Mouse (Mus musculus) limb, embryonic 14.5 days (tissue): ENCODE results near the gene Lst1. TPM values are rescaled to one million over a fixed set of nuclear protein-coding genes. Genes with fewer than 3 reads are reported as not detected.

Experiments used
- ATAC-seq: fragments of 200-750 bp; cut with Nextera tagmentation; 2 replicates; pipeline ENCODE4 v1.8.0; 2017; ENCODE audit warnings: low read depth, moderate number of reproducible peaks, moderate TSS enrichment; ENCODE audit not compliant: low FRiP score
- DNase-seq: peaks from one replicate; pipeline ENCODE4 v3.0.0-alpha.2; 2015; ENCODE audit warnings: low spot score
- H3K27ac ChIP-seq: fragments of 300-500 bp; sonication (generic); replicated peaks from 2 replicates; pipeline ENCODE4 v1.5.1; 2014; ENCODE audit warnings: low read depth, mild to moderate bottlenecking, low read length, moderate library complexity, mixed read lengths
- H3K27me3 ChIP-seq: fragments of 300-500 bp; sonication (generic); 2 replicates; pipeline ENCODE4 v1.6.1; 2014; ENCODE audit warnings: low read length, mixed read lengths; ENCODE audit not compliant: control insufficient read depth, insufficient read depth
- H3K36me3 ChIP-seq: fragments of 300-500 bp; sonication (generic); 2 replicates; pipeline ENCODE4 v1.6.1; 2014; ENCODE audit warnings: mild to moderate bottlenecking, low read length, moderate library complexity, mixed read lengths; ENCODE audit not compliant: control insufficient read depth, insufficient read depth
- H3K4me1 ChIP-seq: fragments of 300-500 bp; sonication (generic); 2 replicates; pipeline ENCODE4 v1.6.1; 2014; ENCODE audit warnings: antibody characterized with exemption, low read length, mixed read lengths; ENCODE audit not compliant: control insufficient read depth, insufficient read depth
- H3K4me2 ChIP-seq: fragments of 300-500 bp; sonication (generic); replicated peaks from 2 replicates; pipeline ENCODE4 v1.6.1; 2014; ENCODE audit warnings: low read depth, mild to moderate bottlenecking, low read length, moderate library complexity; ENCODE audit not compliant: severe bottlenecking
- H3K4me3 ChIP-seq: fragments of 300-500 bp; sonication (generic); replicated peaks from 2 replicates; pipeline ENCODE4 v1.5.1; 2014; ENCODE audit warnings: low read length
- H3K9ac ChIP-seq: fragments of 300-500 bp; sonication (generic); 2 replicates; pipeline ENCODE4 v1.6.1; 2014; ENCODE audit warnings: mild to moderate bottlenecking, low read depth, low read length, moderate library complexity; ENCODE audit not compliant: severe bottlenecking
- H3K9me3 ChIP-seq: fragments of 300-500 bp; sonication (generic); 2 replicates; pipeline ENCODE4 v1.6.1; 2016; ENCODE audit warnings: low read length; ENCODE audit not compliant: control insufficient read depth
- POLR2A ChIP-seq: fragments of 200-500 bp; IDR thresholded peaks from 2 replicates; pipeline ENCODE4 v1.8.0; 2012; ENCODE audit warnings: inconsistent platforms, mild to moderate bottlenecking, moderate library complexity, borderline replicate concordance; ENCODE audit not compliant: insufficient read depth, insufficient read length; ENCODE audit errors: extremely low read depth
- WGBS: fragments of 180-500 bp; shearing (Covaris S2); extraction: QIAGEN DNeasy Blood & Tissue Kit; methylation state at CpG from one replicate; pipeline ENCODE4 v1.1.7; 2014; 5-methylcytosine and 5-hydroxymethylcytosine counted together
- polyA plus RNA-seq, 2 experiments: library from polyadenylated mRNA; depleted of rRNA in 1 of 2; stranded (reverse) in 1 of 2; unstranded in 1 of 2; fragments of >200 nt; fragmentation: Nextera tagmentation in 1 of 2; extraction: Ambion mirVana in 1 of 2; gene quantifications; 2 replicates each; pipeline versions ENCODE4 v1.2.1 to v1.2.3; 2012 to 2014

Gene Lst1
- polyA plus RNA-seq (2012; rRNA removed) (21.8 and 24.4 TPM in 2 replicates), polyA plus RNA-seq (2014; fragmentation: Nextera tagmentation; extraction: Ambion mirVana) (23.2 and 29.2 TPM in 2 replicates)

DNA sequence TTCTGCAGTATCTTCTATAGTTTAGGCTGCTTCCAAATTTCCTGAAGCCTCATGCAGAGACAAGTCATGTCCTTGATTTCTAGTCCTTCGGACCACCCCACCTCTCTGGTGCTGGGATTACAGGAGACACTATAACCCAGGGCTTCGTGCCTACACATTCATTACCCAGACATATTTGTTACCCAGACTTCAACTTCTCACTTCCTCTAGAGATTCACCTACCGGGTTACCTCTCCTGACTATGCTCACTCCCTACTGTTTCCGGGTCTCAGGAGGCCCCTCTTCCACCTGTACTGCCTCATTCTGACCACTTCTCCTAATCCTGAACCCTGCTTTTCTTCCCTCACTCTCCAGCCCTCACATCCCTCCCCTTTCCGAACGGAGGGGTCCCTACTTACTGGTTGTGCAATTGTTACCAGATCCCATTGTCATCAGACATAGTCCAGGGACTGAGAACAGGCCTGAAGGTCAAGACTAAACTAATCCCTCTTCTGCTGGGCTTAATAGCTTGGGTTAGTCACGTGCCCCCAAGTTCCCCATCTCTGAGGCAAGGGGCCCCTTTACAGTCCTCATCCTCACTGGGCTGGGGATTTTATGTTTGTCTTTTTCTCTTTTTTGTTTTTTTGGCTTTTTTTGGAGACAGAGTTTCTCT, at the start of gene Lst1:
Gene Lst1, minus strand, starts transcription at position 481 of the 652 bp plus-strand sequence.
- H3K4me3 ChIP-seq = no peak within 1 kb of the TSS
- WGBS = 68% methylated on average over 7 of the region's 7 CpGs
- H3K4me2 ChIP-seq = no peak within 1 kb of the TSS
- peaks cover 8% of the 10 kb centered on the region for H3K4me1 ChIP-seq
- ATAC-seq = no peak
- no peak for DNase-seq
- no peaks in the 10 kb centered on the region for H3K27me3 ChIP-seq
- no peaks in the 10 kb centered on the region for H3K36me3 ChIP-seq
- no peak for TF ChIP-seq POLR2A
- no peak within 1 kb of the TSS for H3K9ac ChIP-seq
- 0 out of 2 replicates have a peak within 1 kb of the TSS, but pooled peaks have one; percentile 26 for H3K27ac ChIP-seq
- H3K9me3 ChIP-seq = no peaks in the 10 kb centered on the region

DNA sequence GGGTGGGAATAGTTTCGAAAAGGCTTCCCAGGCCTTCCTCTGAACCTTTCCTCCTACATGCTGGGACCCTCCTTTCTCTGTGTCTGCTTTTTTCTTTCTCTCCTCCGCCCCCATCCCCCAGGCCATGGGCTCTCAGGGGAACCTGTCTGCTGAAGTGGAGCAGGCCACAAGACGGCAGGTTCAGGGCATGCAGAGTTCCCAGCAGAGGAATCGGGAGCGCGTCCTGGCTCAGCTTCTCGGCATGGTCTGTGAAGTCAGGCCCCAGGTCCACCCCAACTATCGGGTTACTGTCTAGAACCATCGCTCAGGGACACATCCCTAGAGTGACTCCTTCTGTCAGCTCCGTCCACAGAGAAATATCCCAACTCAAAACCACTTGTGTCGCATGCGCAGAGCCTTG, 49.3 kb upstream of the Lst1 start:
- Histone ChIP-seq H3K27ac (no peak overlapping the region), H3K36me3 (peaks cover 6% of the 10 kb centered on the region; the same call in 1 of the 2 replicates), H3K4me2 (no peak overlapping the region), H3K9ac (no peak overlapping the region), H3K4me3 (no peak overlapping the region), H3K9me3 (no peaks in the 10 kb centered on the region), H3K4me1 (peaks cover 27% of the 10 kb centered on the region), H3K27me3 (no peaks in the 10 kb centered on the region)
- 83% methylated on average over 12 of the region's 12 CpGs for WGBS
- no peak for TF ChIP-seq POLR2A
- DNase-seq (no peak), ATAC-seq (no peak)

DNA sequence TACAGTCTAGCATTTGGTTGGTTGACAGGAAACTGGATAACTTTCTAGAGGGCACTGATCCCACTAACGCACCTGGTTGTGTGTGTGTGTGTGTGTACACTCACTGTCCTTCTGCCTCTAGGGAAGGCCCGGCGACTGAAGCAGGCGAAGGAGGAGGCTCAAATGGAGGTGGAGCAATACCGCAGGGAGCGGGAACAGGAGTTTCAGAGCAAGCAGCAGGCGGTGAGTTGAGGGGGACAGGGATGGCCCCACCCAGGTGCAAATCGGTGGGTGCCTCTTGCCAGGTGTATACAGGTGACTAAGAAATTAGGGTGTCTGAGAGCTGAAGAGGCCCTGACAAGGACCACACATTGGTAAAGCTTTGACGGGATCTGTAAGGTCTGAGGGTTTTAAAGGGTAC, 48.8 kb upstream of the Lst1 start:
- ATAC-seq = no peak
- TF ChIP-seq POLR2A = no peak
- no peak overlapping the region for H3K27ac ChIP-seq
- 76% methylated on average over 9 of the region's 9 CpGs for WGBS
- no peak overlapping the region for H3K9ac ChIP-seq
- H3K4me2 ChIP-seq = peak overlapping the region; percentile 91; the same call in 1 of the 2 replicates
- H3K4me3 ChIP-seq = no peak overlapping the region
- DNase-seq = no peak
- H3K27me3 ChIP-seq = no peaks in the 10 kb centered on the region
- H3K36me3 ChIP-seq = peaks cover 11% of the 10 kb centered on the region; the same call in 1 of the 2 replicates
- H3K9me3 ChIP-seq = no peaks in the 10 kb centered on the region
- H3K4me1 ChIP-seq = peaks cover 27% of the 10 kb centered on the region

DNA sequence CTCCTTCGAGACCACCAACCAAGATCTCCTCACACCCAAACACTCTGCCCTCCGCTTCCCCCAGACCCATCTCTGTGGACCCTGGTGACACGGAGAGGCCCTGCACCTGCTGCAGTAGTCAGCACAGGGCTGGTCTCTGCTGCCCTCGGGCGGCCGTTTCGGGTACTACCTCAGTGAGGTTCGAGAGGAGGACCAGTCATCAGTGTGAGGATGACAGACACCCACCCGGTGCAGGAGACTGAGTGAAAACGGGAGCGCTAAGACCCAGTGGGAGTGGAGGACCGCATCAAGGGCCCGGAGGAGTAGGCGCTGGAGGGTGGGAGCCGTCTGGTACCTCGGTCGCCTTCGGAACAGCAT, 48.1 kb upstream of the Lst1 start:
- Histone ChIP-seq H3K4me2 (peak overlapping the region; percentile 91), H3K4me3 (peak overlapping the region; percentile 62), H3K9ac (peak overlapping the region; percentile 84; the same call in 1 of the 2 replicates), H3K27me3 (no peaks in the 10 kb centered on the region), H3K36me3 (peaks cover 12% of the 10 kb centered on the region; the same call in 1 of the 2 replicates), H3K27ac (peak overlapping the region; percentile 94; the same call in 1 of the 2 replicates), H3K4me1 (peaks cover 29% of the 10 kb centered on the region), H3K9me3 (no peaks in the 10 kb centered on the region)
- DNase-seq (peak; percentile 88), ATAC-seq (peak; percentile 42)
- TF ChIP-seq POLR2A = no peak
- WGBS = under 1% methylated on average over 18 of the region's 18 CpGs

DNA sequence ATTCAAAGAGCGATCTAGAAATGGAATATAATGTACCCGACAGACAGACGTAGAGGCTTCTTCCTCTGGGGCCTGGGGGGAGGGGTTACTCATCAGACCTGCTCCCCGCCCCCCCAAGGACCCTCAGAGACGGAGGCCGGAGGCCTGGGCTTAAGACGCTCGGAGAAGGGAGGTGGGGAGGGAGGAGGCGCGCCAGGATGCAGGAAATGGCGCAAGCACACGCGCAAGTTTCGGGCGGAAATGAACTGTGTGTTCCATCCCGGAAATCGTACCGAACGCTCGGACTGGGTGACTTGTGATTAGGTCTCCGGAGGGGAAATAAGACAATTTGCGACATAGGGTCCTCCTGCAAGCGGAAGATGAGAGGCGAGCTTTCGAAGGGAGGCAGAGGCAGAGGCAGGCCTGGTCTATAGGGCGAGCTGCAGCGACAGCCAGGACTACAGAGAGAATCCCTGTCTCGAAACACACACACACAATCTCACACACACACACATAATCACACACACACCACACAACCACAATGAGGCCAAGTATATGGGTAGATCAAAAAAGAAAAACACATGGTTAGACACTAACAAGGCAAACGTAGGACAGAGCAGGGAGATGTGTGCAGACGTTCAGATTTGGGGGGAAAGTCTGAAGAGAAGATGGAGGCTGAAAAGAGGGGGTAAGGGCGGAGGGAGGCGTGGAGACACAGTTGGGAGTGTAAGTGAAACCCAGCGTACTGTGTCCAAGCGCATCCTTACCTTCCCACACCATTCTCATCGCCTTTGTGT, 47.6 kb upstream of the Lst1 start, which contains the start of gene Nfkbil1:
Gene Nfkbil1, minus strand, starts transcription at position 179 of the 776 bp plus-strand sequence.
- WGBS = under 1% methylated on average over 35 of the region's 35 CpGs
- Histone ChIP-seq H3K4me2 (peak within 1 kb of the TSS; percentile 91), H3K9me3 (no peaks in the 10 kb centered on the region), H3K4me1 (peaks cover 27% of the 10 kb centered on the region), H3K36me3 (peaks cover 18% of the 10 kb centered on the region; the same call in 1 of the 2 replicates), H3K9ac (peak within 1 kb of the TSS; percentile 84), H3K27ac (peak within 1 kb of the TSS; percentile 94), H3K4me3 (peak within 1 kb of the TSS; percentile 62), H3K27me3 (no peaks in the 10 kb centered on the region)
- ATAC-seq (peak; percentile 84), DNase-seq (peak; percentile 93)
- 0 out of 2 replicates have a peak, but pooled peaks have one; percentile 44 for TF ChIP-seq POLR2A
